Mouse (Mus musculus) forebrain, embryonic 16.5 days (tissue): ENCODE measurements around the gene Plod3. TPM values are rescaled to one million over a fixed set of nuclear protein-coding genes. Genes with fewer than 3 reads are reported as not detected.

Experiments
- ATAC-seq: fragments of 200-750 bp; cut with Nextera tagmentation; 2 replicates; pipeline ENCODE4 v1.8.0; 2017; ENCODE audit warnings: mild to moderate bottlenecking, moderate library complexity
- H3K27ac ChIP-seq: fragments of 300-500 bp; sonication (generic); 2 replicates; pipeline ENCODE4 v1.5.1; 2014; ENCODE audit warnings: low read length, control low read depth
- H3K27me3 ChIP-seq: fragments of 300-500 bp; sonication (generic); replicated peaks from 2 replicates; pipeline ENCODE4 v1.6.1; 2014; ENCODE audit warnings: low read length; ENCODE audit not compliant: control insufficient read depth, insufficient read depth
- H3K36me3 ChIP-seq: fragments of 300-500 bp; sonication (generic); 2 replicates; pipeline ENCODE4 v1.6.1; 2014; ENCODE audit not compliant: control insufficient read depth, insufficient read depth
- H3K4me1 ChIP-seq: fragments of 300-500 bp; sonication (generic); replicated peaks from 2 replicates; pipeline ENCODE4 v1.6.1; 2014; ENCODE audit warnings: low read length; ENCODE audit not compliant: control insufficient read depth, insufficient read depth
- H3K4me2 ChIP-seq: fragments of 300-500 bp; sonication (generic); 2 replicates; pipeline ENCODE4 v1.6.1; 2014; ENCODE audit warnings: mild to moderate bottlenecking, low read length, control low read depth
- H3K4me3 ChIP-seq: fragments of 300-500 bp; sonication (generic); replicated peaks from 2 replicates; pipeline ENCODE4 v1.5.1; 2014; ENCODE audit warnings: mild to moderate bottlenecking, low read length, control low read depth
- H3K9ac ChIP-seq: fragments of 300-500 bp; sonication (generic); replicated peaks from 2 replicates; pipeline ENCODE4 v1.6.1; 2014; ENCODE audit warnings: low read depth, low read length, control low read depth
- H3K9me3 ChIP-seq: fragments of 300-500 bp; sonication (generic); 2 replicates; pipeline ENCODE4 v1.6.1; 2016; ENCODE audit warnings: low read length; ENCODE audit not compliant: control insufficient read depth
- WGBS: fragments of 180-500 bp; shearing (Covaris S2); extraction: QIAGEN DNeasy Blood & Tissue Kit; methylation state at CpG from one replicate; pipeline ENCODE4 v1.1.7; 2014; 5-methylcytosine and 5-hydroxymethylcytosine counted together
- polyA plus RNA-seq: library from polyadenylated mRNA; unstranded; fragments of >200 nt; fragmentation: Nextera tagmentation; extraction: Ambion mirVana; gene quantifications from 2 replicates; pipeline ENCODE4 v1.2.1, GENCODE M21; 2015

Gene Plod3
- polyA plus RNA-seq, 1 experiment from 2014 or later, result 36.5 TPM

DNA sequence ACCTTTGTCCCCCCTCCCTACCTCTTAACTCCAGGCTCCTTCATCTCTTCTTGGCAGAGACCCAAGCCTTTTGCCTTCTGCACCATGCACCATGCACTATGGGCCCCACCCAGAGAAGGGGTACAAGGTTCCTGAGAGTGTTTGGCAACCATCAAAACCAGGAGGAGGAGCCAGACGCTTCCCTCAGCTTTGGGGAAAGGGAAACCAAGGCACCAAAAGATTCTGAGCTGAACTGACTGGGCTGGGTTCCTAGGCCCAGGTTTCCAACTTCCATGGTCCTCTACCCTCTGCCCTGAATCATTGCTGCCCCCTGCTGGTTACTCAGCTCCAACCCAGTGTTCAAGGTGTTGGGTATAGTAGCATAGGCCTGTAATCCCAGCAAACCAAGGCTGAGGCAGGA, 16.1 kb upstream of the Plod3 start:
- 46% methylated on average over 1 of the region's 1 CpGs for WGBS
- H3K9ac ChIP-seq, result no peak overlapping the region
- H3K9me3 ChIP-seq, result no peaks in the 10 kb centered on the region
- no peak for ATAC-seq
- no peaks in the 10 kb centered on the region for H3K27me3 ChIP-seq
- H3K4me2 ChIP-seq, result no peak overlapping the region
- H3K36me3 ChIP-seq, result peaks cover 7% of the 10 kb centered on the region
- no peak overlapping the region for H3K27ac ChIP-seq
- no peaks in the 10 kb centered on the region for H3K4me1 ChIP-seq
- no peak overlapping the region for H3K4me3 ChIP-seq

GRCm38 (mm10) chr5:136973670-136974069, 13.1 kb upstream of the Plod3 start:
- Histone ChIP-seq H3K9ac (no peak overlapping the region), H3K9me3 (no peaks in the 10 kb centered on the region), H3K4me3 (no peak overlapping the region), H3K4me2 (no peak overlapping the region), H3K27ac (no peak overlapping the region), H3K36me3 (no peaks in the 10 kb centered on the region), H3K27me3 (no peaks in the 10 kb centered on the region), H3K4me1 (no peaks in the 10 kb centered on the region)
- ATAC-seq, result no peak
- WGBS, result 84% methylated on average over 8 of the region's 8 CpGs

DNA sequence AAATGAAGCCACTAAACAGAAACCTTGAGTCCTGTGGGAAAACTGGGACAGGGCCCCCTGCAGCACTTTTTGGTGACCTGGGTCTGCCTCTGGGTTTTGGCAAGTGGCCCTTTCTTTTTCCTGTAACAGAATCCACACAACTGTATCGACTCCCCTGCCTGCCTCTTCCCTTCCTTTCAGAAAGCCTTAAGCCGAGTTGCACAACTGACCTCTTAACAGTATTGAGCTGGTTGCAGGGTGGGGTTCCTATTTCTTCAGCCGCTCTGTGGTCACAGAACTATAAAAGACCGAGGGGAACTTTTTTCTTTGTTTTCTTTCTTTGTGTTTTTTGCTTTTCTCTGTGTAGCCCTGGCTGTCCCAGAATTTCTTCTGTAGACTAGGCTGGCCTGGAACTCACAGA, 9.1 kb upstream of the Plod3 start:
- 73% methylated on average over 4 of the region's 4 CpGs for WGBS

GRCm38 (mm10) chr5:136979762-136980161, 7.1 kb upstream of the Plod3 start:
- no peaks in the 10 kb centered on the region for H3K27me3 ChIP-seq

More for the DNA sequence above, 9.1 kb upstream of the Plod3 start:
- ATAC-seq, result no peak
- Histone ChIP-seq H3K4me2 (no peak overlapping the region), H3K4me1 (no peaks in the 10 kb centered on the region), H3K27me3 (no peaks in the 10 kb centered on the region), H3K27ac (no peak overlapping the region), H3K4me3 (no peak overlapping the region), H3K9ac (no peak overlapping the region), H3K9me3 (no peaks in the 10 kb centered on the region), H3K36me3 (peaks cover 11% of the 10 kb centered on the region; the same call in 1 of the 2 replicates)

GRCm38 (mm10) chr5:136980974-136981373, 5.8 kb upstream of the Plod3 start:
- H3K27ac ChIP-seq, result no peak overlapping the region
- H3K4me3 ChIP-seq, result no peak overlapping the region
- H3K4me2 ChIP-seq, result no peak overlapping the region
- H3K4me1 ChIP-seq, result peaks cover 2% of the 10 kb centered on the region; the same call in 1 of the 2 replicates
- 88% methylated on average over 8 of the region's 8 CpGs for WGBS
- no peak overlapping the region for H3K9ac ChIP-seq
- peaks cover 11% of the 10 kb centered on the region; the same call in 1 of the 2 replicates for H3K36me3 ChIP-seq
- H3K27me3 ChIP-seq, result no peaks in the 10 kb centered on the region
- H3K9me3 ChIP-seq, result no peaks in the 10 kb centered on the region
- ATAC-seq, result no peak

More at GRCm38 (mm10) chr5:136979762-136980161, 7.1 kb upstream of the Plod3 start:
- Histone ChIP-seq H3K9ac (no peak overlapping the region), H3K4me2 (no peak overlapping the region), H3K4me3 (no peak overlapping the region), H3K27ac (no peak overlapping the region), H3K36me3 (peaks cover 11% of the 10 kb centered on the region; the same call in 1 of the 2 replicates), H3K9me3 (no peaks in the 10 kb centered on the region), H3K4me1 (no peaks in the 10 kb centered on the region)
- no peak for ATAC-seq
- 76% methylated on average over 2 of the region's 2 CpGs for WGBS

GRCm38 (mm10) chr5:136982338-136982930, 4.4 kb upstream of the Plod3 start:
- H3K4me2 ChIP-seq, result no peak overlapping the region
- H3K9me3 ChIP-seq, result no peaks in the 10 kb centered on the region
- 48% methylated on average over 15 of the region's 16 CpGs for WGBS
- no peak for ATAC-seq
- H3K9ac ChIP-seq, result no peak overlapping the region
- peaks cover 5% of the 10 kb centered on the region; the same call in 1 of the 2 replicates for H3K4me1 ChIP-seq
- peaks cover 11% of the 10 kb centered on the region; the same call in 1 of the 2 replicates for H3K36me3 ChIP-seq
- H3K27me3 ChIP-seq, result no peaks in the 10 kb centered on the region
- no peak overlapping the region for H3K4me3 ChIP-seq
- H3K27ac ChIP-seq, result no peak overlapping the region

- Histone ChIP-seq H3K4me1 (peaks cover 14% of the 10 kb centered on the region), H3K27me3 (no peaks in the 10 kb centered on the region), H3K4me3 (no peak overlapping the region), H3K36me3 (peaks cover 14% of the 10 kb centered on the region), H3K9ac (no peak overlapping the region), H3K27ac (no peak overlapping the region), H3K9me3 (no peaks in the 10 kb centered on the region), H3K4me2 (no peak overlapping the region)
- ATAC-seq, result no peak
- WGBS, result 59% methylated on average over 14 of the region's 14 CpGs
Observed at GRCm38 (mm10) chr5:136984828-136985227, 2.0 kb upstream of the Plod3 start.

- no peaks in the 10 kb centered on the region for H3K27me3 ChIP-seq
- H3K4me2 ChIP-seq, result peak overlapping the region; percentile 80
- peak overlapping the region; percentile 99 for H3K9ac ChIP-seq
- ATAC-seq, result peak; percentile 57
- H3K27ac ChIP-seq, result peak overlapping the region; percentile 94
- H3K36me3 ChIP-seq, result peaks cover 26% of the 10 kb centered on the region
- peak overlapping the region; percentile 91 for H3K4me3 ChIP-seq
- under 1% methylated on average over 65 of the region's 67 CpGs for WGBS
- no peaks in the 10 kb centered on the region for H3K9me3 ChIP-seq
- peaks cover 14% of the 10 kb centered on the region for H3K4me1 ChIP-seq
Observed at GRCm38 (mm10) chr5:136987138-136987933, 517 bp downstream of the Plod3 start.

DNA sequence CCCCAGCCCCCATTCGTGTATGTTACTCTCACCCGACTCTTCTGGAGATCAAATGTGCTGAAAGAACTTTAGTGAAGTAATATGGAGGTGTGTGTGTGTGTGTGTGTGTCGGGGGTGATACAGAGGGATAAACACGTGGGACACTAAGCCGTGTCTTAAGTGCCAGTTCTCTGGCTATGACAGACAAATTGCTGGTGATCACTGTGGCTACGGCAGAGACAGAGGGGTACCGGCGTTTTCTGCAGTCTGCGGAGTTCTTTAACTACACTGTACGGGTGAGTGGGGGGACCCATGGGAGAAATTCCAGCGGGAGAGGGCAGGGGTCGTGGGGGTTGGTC, 1.1 kb downstream of the Plod3 start, which contains the start of gene Znhit1:
Znhit1 (minus strand) TSS at position 88 of the 338 bp plus-strand sequence.
- H3K4me2 ChIP-seq, result peak within 1 kb of the TSS; percentile 80
- 5% methylated on average over 12 of the region's 12 CpGs for WGBS
- H3K36me3 ChIP-seq, result peaks cover 30% of the 10 kb centered on the region
- peak within 1 kb of the TSS; percentile 99 for H3K9ac ChIP-seq
- H3K27me3 ChIP-seq, result no peaks in the 10 kb centered on the region
- H3K4me3 ChIP-seq, result peak within 1 kb of the TSS; percentile 91
- ATAC-seq, result 0 out of 2 replicates have a peak, but pooled peaks have one; percentile 4
- H3K27ac ChIP-seq, result peak within 1 kb of the TSS; percentile 94
- no peaks in the 10 kb centered on the region for H3K9me3 ChIP-seq
- peaks cover 14% of the 10 kb centered on the region for H3K4me1 ChIP-seq
